Mouse (Mus musculus) frontal cortex, adult (tissue): ENCODE results near the gene Rbm17.
"Not testable (repeated sequence)": the region's sequence is repeated elsewhere in the genome, so short reads cannot be mapped to it uniquely, and the experiment has no call there.

Experiments used
- ATAC-seq: cut with Nextera tagmentation; 2 replicates; pipeline ENCODE4 v1.9.2; 2017; ENCODE audit warnings: mild to moderate bottlenecking, moderate library complexity, mixed read lengths; ENCODE audit not compliant: low TSS enrichment

Gene Rbm17

DNA sequence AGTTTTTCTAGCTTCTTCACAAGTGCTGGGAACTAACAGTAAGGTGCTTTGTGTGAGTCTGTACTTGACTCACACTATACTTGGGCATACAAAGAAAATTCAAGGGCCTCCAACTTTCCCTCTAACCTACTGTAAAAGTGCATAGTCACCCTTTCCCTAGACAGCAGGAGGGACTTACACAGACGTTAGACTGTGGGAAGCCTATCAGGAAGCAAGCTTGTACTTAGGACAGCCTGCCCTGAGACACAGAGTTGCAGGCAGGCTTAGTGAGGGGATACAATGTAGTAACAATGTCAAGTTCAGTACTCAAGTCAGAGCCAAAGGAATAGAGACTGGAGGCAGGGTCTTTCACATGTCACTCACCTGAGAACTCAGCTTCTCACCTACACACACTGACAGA is 58.6 kb downstream of the Rbm17 start:
- no peak for ATAC-seq

- ATAC-seq, result no peak
Measured at GRCm38 (mm10) chr2:11544342-11544741, 59.6 kb downstream of the Rbm17 start.

- ATAC-seq, result no peak
Measured at GRCm38 (mm10) chr2:11543158-11543557, 60.8 kb downstream of the Rbm17 start.

DNA sequence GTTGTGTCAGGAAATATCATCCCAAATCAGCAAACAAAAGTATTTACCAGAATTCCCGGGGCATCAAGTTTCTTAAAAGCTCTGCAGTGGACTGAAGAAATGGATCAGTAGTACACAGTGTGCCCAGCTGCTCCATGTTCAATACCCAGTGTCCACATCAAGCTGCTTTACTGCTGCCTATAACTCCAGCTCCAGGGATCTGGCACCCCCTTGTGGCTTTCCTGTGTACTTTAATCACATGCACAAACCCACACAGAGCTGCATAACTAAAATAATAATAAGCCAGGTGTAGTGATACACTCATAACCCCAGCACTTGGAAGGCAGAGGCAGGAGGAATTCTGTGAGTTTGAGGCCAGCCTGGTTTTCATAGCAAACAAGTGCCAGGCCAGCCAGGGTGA is 61.3 kb downstream of the Rbm17 start:
- ATAC-seq, result peak; percentile 95

DNA sequence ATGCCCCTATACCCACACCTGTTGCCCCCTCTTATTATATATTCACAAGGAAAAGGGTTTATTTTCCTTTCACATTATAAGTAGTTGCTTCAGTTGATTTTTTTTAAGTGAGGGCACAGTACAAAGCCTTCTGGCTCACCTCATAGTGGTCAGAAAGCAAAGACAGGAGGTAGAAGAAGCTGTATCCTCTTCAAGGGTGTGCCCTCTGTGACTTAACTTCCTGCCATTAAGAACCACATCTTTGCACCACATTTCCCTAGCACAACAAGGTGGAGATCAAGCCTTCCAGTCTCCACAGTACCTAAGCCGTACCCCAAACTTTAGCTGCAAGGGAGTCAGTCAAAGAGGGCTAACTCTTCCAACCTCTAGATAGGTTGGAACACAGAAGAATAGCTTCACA is 61.8 kb downstream of the Rbm17 start:
- ATAC-seq, result no peak

DNA sequence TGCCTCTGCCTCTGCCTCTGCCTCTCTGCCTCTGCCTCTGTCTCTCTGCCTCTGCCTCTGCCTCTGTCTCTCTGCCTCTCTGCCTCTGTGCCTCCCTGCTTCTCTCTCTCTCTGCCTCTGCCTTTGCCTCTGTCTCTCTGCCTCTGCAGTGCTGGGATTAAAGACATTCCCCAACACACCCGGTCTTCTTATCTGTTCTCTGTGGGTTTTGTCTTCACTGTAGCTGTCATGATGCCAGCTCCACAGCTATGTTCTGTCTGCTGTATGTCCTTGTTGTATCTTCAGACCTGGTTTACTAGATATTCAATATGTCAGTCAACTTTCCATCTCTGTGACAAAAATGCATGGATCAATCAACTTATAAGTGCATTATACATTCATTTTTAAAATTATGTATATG is 62.4 kb downstream of the Rbm17 start:
- not testable (repeated sequence) for ATAC-seq

DNA sequence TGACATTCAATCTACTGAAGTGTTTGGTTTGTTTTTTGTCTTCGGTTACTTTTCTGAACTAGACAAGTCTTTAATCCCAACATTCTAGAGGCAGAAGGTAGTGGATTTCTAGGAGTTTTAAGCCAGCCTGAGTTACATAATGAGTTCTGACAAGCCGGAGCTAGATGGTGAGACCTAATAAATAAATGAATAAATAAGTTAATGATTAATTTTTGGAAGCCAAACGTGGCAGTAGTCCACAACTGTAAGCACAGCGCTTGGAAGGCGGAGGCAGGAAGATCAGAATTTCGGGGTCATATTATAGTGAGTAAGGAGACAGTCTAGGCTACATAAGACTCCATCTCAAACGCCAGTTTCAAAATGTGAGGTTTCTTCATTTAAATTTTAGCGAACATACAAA is 68.0 kb downstream of the Rbm17 start:
- ATAC-seq, result no peak
